Mouse (Mus musculus) stomach, postnatal 0 days (tissue): ENCODE measurements around the gene Nbea. TPM values are rescaled to one million over a fixed set of nuclear protein-coding genes. Genes with fewer than 3 reads are reported as not detected.

Source experiments
- ATAC-seq: fragments of 200-750 bp; cut with Nextera tagmentation; 2 replicates; pipeline ENCODE4 v1.8.0; 2017; ENCODE audit not compliant: low FRiP score, low TSS enrichment
- DNase-seq: peaks from one replicate; pipeline ENCODE4 v3.0.0-alpha.2; 2016; ENCODE audit warnings: low spot score
- H3K27ac ChIP-seq: fragments of 300-500 bp; sonication (generic); replicated peaks from 2 replicates; pipeline ENCODE4 v1.5.1; 2014; ENCODE audit warnings: mild to moderate bottlenecking, control low read depth
- H3K27me3 ChIP-seq: fragments of 300-500 bp; sonication (generic); 2 replicates; pipeline ENCODE4 v1.6.1; 2014; ENCODE audit warnings: low read length; ENCODE audit not compliant: control insufficient read depth, insufficient read depth
- H3K36me3 ChIP-seq: fragments of 300-500 bp; sonication (generic); 2 replicates; pipeline ENCODE4 v1.6.1; 2014; ENCODE audit warnings: low read length, mixed read lengths; ENCODE audit not compliant: control insufficient read depth, insufficient read depth
- H3K4me1 ChIP-seq: fragments of 300-500 bp; sonication (generic); replicated peaks from 2 replicates; pipeline ENCODE4 v1.6.1; 2014; ENCODE audit warnings: antibody characterized with exemption; ENCODE audit not compliant: control insufficient read depth, insufficient read depth
- H3K4me2 ChIP-seq: fragments of 300-500 bp; sonication (generic); replicated peaks from 2 replicates; pipeline ENCODE4 v1.6.1; 2014; ENCODE audit warnings: low read depth, mild to moderate bottlenecking, control low read depth, moderate library complexity
- H3K4me3 ChIP-seq: fragments of 300-500 bp; sonication (generic); 2 replicates; pipeline ENCODE4 v1.5.1; 2014; ENCODE audit warnings: low read depth, low read length, control low read depth
- H3K9ac ChIP-seq: fragments of 300-500 bp; sonication (generic); 2 replicates; pipeline ENCODE4 v1.6.1; 2014; ENCODE audit warnings: mild to moderate bottlenecking, low read length, control low read depth, mixed read lengths
- H3K9me3 ChIP-seq: fragments of 300-500 bp; sonication (generic); 2 replicates; pipeline ENCODE4 v1.6.1; 2016; ENCODE audit warnings: low read length; ENCODE audit not compliant: control insufficient read depth
- CTCF ChIP-seq: IDR thresholded peaks from 2 replicates; pipeline ENCODE4 v1.5.1; 2016; ENCODE audit warnings: antibody characterized with exemption, low read depth, mild to moderate bottlenecking, moderate library complexity
- EP300 ChIP-seq: optimal IDR thresholded peaks from 2 replicates; pipeline ENCODE3; 2016; ENCODE audit warnings: antibody characterized with exemption
- WGBS: fragments of 180-500 bp; shearing (Covaris S2); extraction: QIAGEN DNeasy Blood & Tissue Kit; methylation state at CpG from one replicate; pipeline ENCODE4 v1.1.7; 2014; 5-methylcytosine and 5-hydroxymethylcytosine counted together
- polyA plus RNA-seq: library from polyadenylated mRNA; unstranded; fragments of >200 nt; fragmentation: Nextera tagmentation; extraction: Ambion mirVana; gene quantifications from 2 replicates; pipeline ENCODE4 v1.2.1, GENCODE M21; 2015

Gene Nbea
- polyA plus RNA-seq, 1 experiment from 2014 or later = 4.3 TPM

GRCm38 (mm10) chr3:55837188-55837587 lies 346.3 kb downstream of the Nbea start:
- no peak overlapping the region for H3K27ac ChIP-seq
- WGBS = 67% methylated on average over 3 of the region's 3 CpGs
- H3K9me3 ChIP-seq = no peaks in the 10 kb centered on the region
- H3K9ac ChIP-seq = no peak overlapping the region
- DNase-seq = no peak
- no peak for TF ChIP-seq CTCF
- TF ChIP-seq EP300 = no peak
- no peak overlapping the region for H3K4me3 ChIP-seq
- H3K36me3 ChIP-seq = no peaks in the 10 kb centered on the region
- no peaks in the 10 kb centered on the region for H3K27me3 ChIP-seq
- ATAC-seq = no peak
- H3K4me1 ChIP-seq = no peaks in the 10 kb centered on the region
- no peak overlapping the region for H3K4me2 ChIP-seq

- H3K4me2 ChIP-seq = no peak overlapping the region
- H3K9me3 ChIP-seq = no peaks in the 10 kb centered on the region
- ATAC-seq (no peak), DNase-seq (no peak)
- no peaks in the 10 kb centered on the region for H3K36me3 ChIP-seq
- H3K9ac ChIP-seq = no peak overlapping the region
- 50% methylated on average over 4 of the region's 4 CpGs for WGBS
- no peaks in the 10 kb centered on the region for H3K27me3 ChIP-seq
- TF ChIP-seq EP300 (no peak), CTCF (no peak)
- H3K4me1 ChIP-seq = no peaks in the 10 kb centered on the region
- no peak overlapping the region for H3K27ac ChIP-seq
- H3K4me3 ChIP-seq = no peak overlapping the region
These were observed 348.3 kb downstream of the Nbea start for GRCm38 (mm10) chr3:55835207-55835606.

GRCm38 (mm10) chr3:55830226-55830625 lies 353.3 kb downstream of the Nbea start:
- H3K4me1 ChIP-seq = no peaks in the 10 kb centered on the region
- no peaks in the 10 kb centered on the region for H3K36me3 ChIP-seq
- H3K27me3 ChIP-seq = no peaks in the 10 kb centered on the region
- H3K9ac ChIP-seq = no peak overlapping the region
- DNase-seq (no peak), ATAC-seq (no peak)
- H3K27ac ChIP-seq = no peak overlapping the region
- TF ChIP-seq EP300 = no peak
- no peak for TF ChIP-seq CTCF
- H3K9me3 ChIP-seq = no peaks in the 10 kb centered on the region
- no peak overlapping the region for H3K4me3 ChIP-seq
- WGBS = 66% methylated on average over 5 of the region's 5 CpGs
- H3K4me2 ChIP-seq = no peak overlapping the region

- Histone ChIP-seq H3K36me3 (no peaks in the 10 kb centered on the region), H3K4me1 (no peaks in the 10 kb centered on the region), H3K9me3 (no peaks in the 10 kb centered on the region), H3K4me2 (no peak overlapping the region), H3K9ac (no peak overlapping the region), H3K27me3 (no peaks in the 10 kb centered on the region), H3K4me3 (no peak overlapping the region), H3K27ac (no peak overlapping the region)
- ATAC-seq (no peak), DNase-seq (no peak)
- WGBS = 38% methylated on average over 10 of the region's 10 CpGs
- TF ChIP-seq EP300 (no peak), CTCF (no peak)
These were observed 354.8 kb downstream of the Nbea start for GRCm38 (mm10) chr3:55828481-55829256.

- Histone ChIP-seq H3K4me1 (no peaks in the 10 kb centered on the region), H3K9ac (no peak overlapping the region), H3K27ac (no peak overlapping the region), H3K27me3 (no peaks in the 10 kb centered on the region), H3K36me3 (no peaks in the 10 kb centered on the region), H3K9me3 (no peaks in the 10 kb centered on the region), H3K4me3 (no peak overlapping the region), H3K4me2 (no peak overlapping the region)
- TF ChIP-seq EP300 (no peak), CTCF (no peak)
- no peak for DNase-seq
- ATAC-seq = no peak
- WGBS = 71% methylated on average over 3 of the region's 3 CpGs
These were observed 358.6 kb downstream of the Nbea start for GRCm38 (mm10) chr3:55824864-55825263.

GRCm38 (mm10) chr3:55819598-55819997 lies 363.9 kb downstream of the Nbea start:
- ATAC-seq (no peak), DNase-seq (no peak)
- Histone ChIP-seq H3K9ac (no peak overlapping the region), H3K27me3 (no peaks in the 10 kb centered on the region), H3K36me3 (no peaks in the 10 kb centered on the region), H3K4me2 (no peak overlapping the region), H3K27ac (no peak overlapping the region), H3K4me3 (no peak overlapping the region), H3K9me3 (no peaks in the 10 kb centered on the region), H3K4me1 (no peaks in the 10 kb centered on the region)
- TF ChIP-seq EP300 (no peak), CTCF (no peak)
